Mouse (Mus musculus): Measurements from ENCODE around the gene Ecel1.

DNA sequence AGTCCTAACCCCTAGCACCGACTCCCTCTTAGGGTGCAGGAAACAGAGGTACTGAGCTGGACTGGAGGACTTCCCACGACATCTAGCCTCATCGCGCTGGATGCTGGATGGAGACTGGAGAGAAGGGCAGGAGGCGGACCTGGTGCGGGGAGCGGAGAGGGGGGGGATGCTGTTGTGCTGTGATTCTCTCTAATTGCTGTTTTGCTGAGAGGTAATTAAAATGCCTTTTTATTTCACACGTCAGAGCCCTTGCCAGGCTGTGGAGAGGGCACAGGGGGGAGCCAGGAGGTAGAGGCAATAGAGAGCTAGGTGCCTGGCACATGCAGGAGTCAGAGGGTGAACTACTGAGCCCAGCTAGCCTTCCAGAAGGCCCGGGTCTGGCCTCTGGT lies 8.5 kb upstream of the Ecel1 start:
- no peak for TF ChIP-seq POLR2A (IDR thresholded peaks at IDR 0.05; ENCODE audit: insufficient read length, low read depth)
- no peak for TF ChIP-seq CEBPB (IDR thresholded peaks at IDR 0.05; ENCODE audit: insufficient read depth, poor library complexity, severe bottlenecking)
- no peak for TF ChIP-seq POLR2AphosphoS2 (IDR thresholded peaks at IDR 0.05; ENCODE audit: insufficient read length, low read depth)
- TF ChIP-seq MYOG (IDR thresholded peaks at IDR 0.05; ENCODE audit: control insufficient read depth in 1 of 3, insufficient read depth in 1 of 3, insufficient read length in 2 of 3, low read depth in 2 of 3), result no peak
- TF ChIP-seq TCF12 (IDR thresholded peaks at IDR 0.05; ENCODE audit: insufficient read depth, poor library complexity, severe bottlenecking), result no peak
- TF ChIP-seq REST (IDR thresholded peaks at IDR 0.05; ENCODE audit: insufficient read depth, insufficient read length), result no peak

Data from myocyte (in vitro differentiated cells).